Mouse (Mus musculus) frontal cortex, postnatal 36 days (tissue): Measurements from ENCODE around the gene Slc26a3.

ENCODE experiments used
- DNase-seq, 2 experiments: peaks; one replicate each; pipeline ENCODE4 v3.0.0; 2022; ENCODE audit warnings: low spot score in 2 of 2

Slc26a3 gene

DNA sequence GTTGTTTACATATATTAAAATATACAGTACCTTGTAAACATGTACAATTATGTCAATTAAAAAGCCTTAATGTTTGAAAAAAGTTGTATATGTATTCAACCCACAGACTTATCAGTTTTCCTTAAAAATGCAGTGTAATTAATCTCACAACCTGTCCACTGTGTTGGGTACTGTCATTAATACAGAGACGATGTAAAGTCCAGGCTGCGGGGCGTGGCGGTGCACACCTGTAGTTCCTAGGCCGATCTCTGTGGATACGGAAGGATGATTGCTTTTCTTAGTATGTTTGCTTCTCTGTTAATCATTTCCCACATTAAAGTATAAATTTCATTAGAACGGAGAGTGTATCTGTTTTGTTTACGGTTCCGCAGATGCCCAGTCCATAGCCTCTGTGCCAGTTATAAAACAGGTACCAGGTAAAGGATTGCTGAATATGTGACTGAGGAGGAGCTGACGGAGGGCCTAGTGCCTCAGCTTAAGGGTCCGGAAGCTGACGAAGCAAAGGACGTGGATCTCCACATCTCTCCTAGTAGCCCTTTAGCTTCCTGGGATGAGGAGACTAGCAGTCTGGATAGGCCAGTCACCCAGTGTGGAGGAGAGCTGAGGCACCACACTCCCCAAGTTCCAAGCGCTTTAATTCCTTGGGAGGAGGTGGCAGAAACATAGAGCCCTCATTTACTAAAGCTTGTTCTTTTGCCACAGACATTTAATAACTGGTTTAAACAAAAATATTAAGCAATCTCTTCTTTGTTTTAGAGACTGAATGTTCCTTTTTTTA, 122.2 kb downstream of the Slc26a3 start:
- DNase-seq, result no peak

DNA sequence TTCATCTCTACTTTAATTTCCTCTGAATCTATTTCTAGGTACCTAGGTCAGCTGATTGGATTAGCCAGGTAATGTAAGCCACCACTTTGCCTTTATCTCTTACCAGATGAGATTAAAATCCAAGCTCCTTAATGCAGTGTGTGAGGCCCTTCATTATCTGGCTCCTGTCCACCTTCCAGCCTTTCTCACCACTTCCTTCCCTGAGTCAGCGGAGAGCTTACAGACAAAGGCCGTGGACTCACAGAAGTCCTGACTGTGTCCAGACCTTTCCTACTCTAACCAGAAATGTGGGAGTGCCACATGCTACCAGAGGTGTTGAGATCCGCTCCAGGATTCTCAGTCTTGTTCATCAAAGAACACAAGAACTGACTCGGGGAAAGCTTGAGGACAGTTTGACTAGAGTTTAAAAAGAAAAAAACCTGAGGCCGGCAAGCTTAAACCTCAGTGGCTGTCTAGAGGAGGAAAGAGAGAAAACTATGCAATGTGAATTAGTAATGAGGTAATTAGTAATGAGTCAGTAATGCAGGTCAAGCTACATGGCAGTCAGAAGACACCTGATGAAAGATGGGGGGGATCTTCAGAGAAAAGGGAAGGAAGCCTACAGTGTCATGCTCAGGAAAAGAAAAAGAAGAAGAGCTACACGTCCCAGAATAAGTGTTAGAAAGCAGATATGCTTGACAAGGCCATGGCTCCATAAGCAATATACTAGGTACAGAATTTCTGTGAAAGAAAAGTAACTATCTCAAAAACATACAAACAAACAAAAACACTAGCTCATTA, 123.2 kb downstream of the Slc26a3 start:
- DNase-seq, result no peak

DNA sequence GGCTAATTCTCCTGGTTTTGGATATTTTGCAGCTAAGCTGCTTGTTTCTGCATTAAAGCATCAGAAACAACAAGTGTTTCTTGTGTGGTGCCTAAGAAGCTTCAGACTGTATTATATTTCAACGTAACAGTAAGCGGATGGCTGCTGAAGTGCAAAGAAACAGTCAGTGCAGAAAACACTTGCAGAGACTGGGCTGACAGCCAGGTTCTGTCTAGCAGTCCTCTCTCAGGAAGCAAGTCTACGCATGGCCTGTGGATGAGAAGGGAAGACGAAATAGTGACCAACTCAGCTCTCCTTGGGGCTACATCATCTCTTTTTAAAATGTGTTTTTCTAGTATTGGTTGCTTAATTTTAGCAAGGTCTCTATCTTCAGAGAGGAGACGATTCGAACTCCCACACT, 129.4 kb downstream of the Slc26a3 start:
- peak in 1 of 2 experiments; percentile 54 for DNase-seq

- no peak for DNase-seq
These were observed 130.7 kb downstream of the Slc26a3 start for GRCm38 (mm10) chr12:31521371-31521770.
